Mouse (Mus musculus): ENCODE results near the gene Hoxa9.

Gene Hoxa9

Small RNAs within 50 kb of the gene (microRNA-seq; reads per million reads assigned to microRNA genes)
- gene Mir196b, result 55.5 to 61.4 reads per million in 2 experiments
